Mouse (Mus musculus) neural tube, embryonic 11.5 days (tissue): ENCODE results near the gene Gtf3c3. TPM values are rescaled to one million over a fixed set of nuclear protein-coding genes. Genes with fewer than 3 reads are reported as not detected.

Experiments used
- ATAC-seq: fragments of 200-750 bp; cut with Nextera tagmentation; 2 replicates; pipeline ENCODE4 v1.8.0; 2017; ENCODE audit warnings: moderate number of reproducible peaks, mild to moderate bottlenecking, moderate TSS enrichment, moderate library complexity; ENCODE audit not compliant: insufficient read depth, low FRiP score, low TSS enrichment
- DNase-seq: peaks from one replicate; pipeline ENCODE4 v3.0.0-alpha.2; 2015; ENCODE audit warnings: low spot score
- H3K27ac ChIP-seq: fragments of 300-500 bp; sonication (generic); 2 replicates; pipeline ENCODE4 v1.5.1; 2014; ENCODE audit warnings: low read depth, mild to moderate bottlenecking, low read length
- H3K27me3 ChIP-seq: fragments of 300-500 bp; sonication (generic); 2 replicates; pipeline ENCODE4 v1.6.1; 2014; ENCODE audit warnings: mild to moderate bottlenecking, low read length, mixed read lengths; ENCODE audit not compliant: control insufficient read depth, insufficient read depth
- H3K36me3 ChIP-seq: fragments of 300-500 bp; sonication (generic); 2 replicates; pipeline ENCODE4 v1.6.1; 2014; ENCODE audit warnings: mild to moderate bottlenecking, low read length, moderate library complexity, mixed read lengths; ENCODE audit not compliant: control insufficient read depth, insufficient read depth
- H3K4me1 ChIP-seq: fragments of 300-500 bp; sonication (generic); 2 replicates; pipeline ENCODE4 v1.6.1; 2014; ENCODE audit warnings: low read length, mixed read lengths; ENCODE audit not compliant: control insufficient read depth, insufficient read depth
- H3K4me2 ChIP-seq: fragments of 300-500 bp; sonication (generic); 2 replicates; pipeline ENCODE4 v1.6.1; 2014; ENCODE audit warnings: low read depth, mild to moderate bottlenecking, moderate library complexity
- H3K4me3 ChIP-seq: fragments of 300-500 bp; sonication (generic); 2 replicates; pipeline ENCODE4 v1.5.1; 2014; ENCODE audit warnings: low read depth, low read length
- H3K9ac ChIP-seq: fragments of 300-500 bp; sonication (generic); 2 replicates; pipeline ENCODE4 v1.6.1; 2014; ENCODE audit warnings: mild to moderate bottlenecking, low read length
- H3K9me3 ChIP-seq: fragments of 300-500 bp; sonication (generic); 2 replicates; pipeline ENCODE4 v1.6.1; 2016; ENCODE audit warnings: low read length; ENCODE audit not compliant: control insufficient read depth
- WGBS: fragments of 180-500 bp; shearing (Covaris S2); extraction: QIAGEN DNeasy Blood & Tissue Kit; methylation state at CpG from one replicate; pipeline ENCODE4 v1.1.7; 2014; 5-methylcytosine and 5-hydroxymethylcytosine counted together
- polyA plus RNA-seq: library from polyadenylated mRNA; unstranded; fragments of >200 nt; fragmentation: Nextera tagmentation; extraction: Ambion mirVana; gene quantifications from 2 replicates; pipeline ENCODE4 v1.2.1, GENCODE M21; 2014

Gtf3c3 gene
- polyA plus RNA-seq, 1 experiment from 2014 or later: 32.2 TPM

- H3K36me3 ChIP-seq: peaks cover 2% of the 10 kb centered on the region; the same call in 1 of the 2 replicates
- no peak overlapping the region for H3K4me2 ChIP-seq
- H3K9me3 ChIP-seq: no peaks in the 10 kb centered on the region
- no peak for DNase-seq
- no peak for ATAC-seq
- H3K27me3 ChIP-seq: no peaks in the 10 kb centered on the region
- no peaks in the 10 kb centered on the region for H3K4me1 ChIP-seq
- WGBS: 94% methylated on average over 4 of the region's 4 CpGs
- no peak overlapping the region for H3K27ac ChIP-seq
- H3K4me3 ChIP-seq: no peak overlapping the region
- H3K9ac ChIP-seq: no peak overlapping the region
Measured at GRCm38 (mm10) chr1:54422195-54422750, 16.5 kb downstream of the Gtf3c3 start.

- H3K9ac ChIP-seq: no peak overlapping the region
- DNase-seq (no peak), ATAC-seq (no peak)
- H3K4me2 ChIP-seq: no peak overlapping the region
- no peak overlapping the region for H3K4me3 ChIP-seq
- no peak overlapping the region for H3K27ac ChIP-seq
- no peaks in the 10 kb centered on the region for H3K9me3 ChIP-seq
- H3K4me1 ChIP-seq: no peaks in the 10 kb centered on the region
- 92% methylated on average over 3 of the region's 3 CpGs for WGBS
- no peaks in the 10 kb centered on the region for H3K27me3 ChIP-seq
- H3K36me3 ChIP-seq: 0 out of 2 replicates have a peak, but pooled peaks cover 2% of the 10 kb centered on the region
Measured at GRCm38 (mm10) chr1:54421670-54422069, 17.1 kb downstream of the Gtf3c3 start.

- Histone ChIP-seq H3K4me3 (no peak overlapping the region), H3K27me3 (no peaks in the 10 kb centered on the region), H3K4me1 (no peaks in the 10 kb centered on the region), H3K9ac (no peak overlapping the region), H3K36me3 (peaks cover 11% of the 10 kb centered on the region), H3K27ac (no peak overlapping the region), H3K4me2 (no peak overlapping the region), H3K9me3 (no peaks in the 10 kb centered on the region)
- ATAC-seq: no peak
- no peak for DNase-seq
Measured at GRCm38 (mm10) chr1:54402736-54403135, 36.0 kb downstream of the Gtf3c3 start.

GRCm38 (mm10) chr1:54384221-54384620 lies 54.5 kb downstream of the Gtf3c3 start:
- H3K9ac ChIP-seq: no peak overlapping the region
- no peaks in the 10 kb centered on the region for H3K27me3 ChIP-seq
- H3K27ac ChIP-seq: no peak overlapping the region
- no peak overlapping the region for H3K4me3 ChIP-seq
- H3K4me2 ChIP-seq: no peak overlapping the region
- no peaks in the 10 kb centered on the region for H3K36me3 ChIP-seq
- H3K4me1 ChIP-seq: no peaks in the 10 kb centered on the region
- 24% methylated on average over 1 of the region's 1 CpGs for WGBS
- ATAC-seq: no peak
- DNase-seq: no peak
- H3K9me3 ChIP-seq: no peaks in the 10 kb centered on the region

- Histone ChIP-seq H3K9me3 (no peaks in the 10 kb centered on the region), H3K36me3 (no peaks in the 10 kb centered on the region), H3K9ac (no peak overlapping the region), H3K27ac (no peak overlapping the region), H3K27me3 (no peaks in the 10 kb centered on the region), H3K4me2 (no peak overlapping the region), H3K4me3 (no peak overlapping the region), H3K4me1 (no peaks in the 10 kb centered on the region)
- peak; percentile 51 for DNase-seq
- no peak; the same call in 1 of the 2 replicates for ATAC-seq
- WGBS: 90% methylated on average over 9 of the region's 9 CpGs
Measured at GRCm38 (mm10) chr1:54380978-54381914, 57.5 kb downstream of the Gtf3c3 start.

GRCm38 (mm10) chr1:54377506-54378051 lies 61.2 kb downstream of the Gtf3c3 start:
- Histone ChIP-seq H3K9me3 (no peaks in the 10 kb centered on the region), H3K4me2 (no peak overlapping the region), H3K4me1 (no peaks in the 10 kb centered on the region), H3K9ac (no peak overlapping the region), H3K27me3 (no peaks in the 10 kb centered on the region), H3K4me3 (no peak overlapping the region), H3K27ac (no peak overlapping the region), H3K36me3 (no peaks in the 10 kb centered on the region)
- DNase-seq (no peak), ATAC-seq (no peak)

GRCm38 (mm10) chr1:54356566-54356965 lies 82.2 kb downstream of the Gtf3c3 start:
- no peaks in the 10 kb centered on the region for H3K27me3 ChIP-seq
- no peak overlapping the region for H3K27ac ChIP-seq
- DNase-seq (no peak), ATAC-seq (no peak)
- H3K4me3 ChIP-seq: no peak overlapping the region
- 87% methylated on average over 6 of the region's 6 CpGs for WGBS
- H3K9ac ChIP-seq: no peak overlapping the region
- no peaks in the 10 kb centered on the region for H3K9me3 ChIP-seq
- H3K36me3 ChIP-seq: no peaks in the 10 kb centered on the region
- H3K4me2 ChIP-seq: no peak overlapping the region
- no peaks in the 10 kb centered on the region for H3K4me1 ChIP-seq

GRCm38 (mm10) chr1:54355485-54355884 lies 83.3 kb downstream of the Gtf3c3 start:
- WGBS: 90% methylated on average over 5 of the region's 5 CpGs
- no peaks in the 10 kb centered on the region for H3K9me3 ChIP-seq
- no peak for ATAC-seq
- H3K27ac ChIP-seq: no peak overlapping the region
- no peaks in the 10 kb centered on the region for H3K36me3 ChIP-seq
- no peak overlapping the region for H3K4me3 ChIP-seq
- DNase-seq: no peak
- no peak overlapping the region for H3K4me2 ChIP-seq
- no peaks in the 10 kb centered on the region for H3K27me3 ChIP-seq
- no peak overlapping the region for H3K9ac ChIP-seq
- H3K4me1 ChIP-seq: no peaks in the 10 kb centered on the region
